Mouse (Mus musculus) hindbrain, embryonic 14.5 days (tissue): ENCODE data around the gene Lrrc7. TPM values are rescaled to one million over a fixed set of nuclear protein-coding genes. Genes with fewer than 3 reads are reported as not detected.

ENCODE experiments used
- ATAC-seq: fragments of 200-750 bp; cut with Nextera tagmentation; 2 replicates; pipeline ENCODE4 v1.8.0; 2017; ENCODE audit warnings: moderate number of reproducible peaks, mild to moderate bottlenecking, moderate TSS enrichment, moderate library complexity; ENCODE audit not compliant: low FRiP score
- DNase-seq: peaks from one replicate; pipeline ENCODE4 v3.0.0-alpha.2; 2015; ENCODE audit warnings: low spot score
- H3K27ac ChIP-seq: fragments of 300-500 bp; sonication (generic); 2 replicates; pipeline ENCODE4 v1.5.1; 2014; ENCODE audit warnings: mild to moderate bottlenecking, moderate library complexity
- H3K27me3 ChIP-seq: fragments of 300-500 bp; sonication (generic); 2 replicates; pipeline ENCODE4 v1.6.1; 2014; ENCODE audit warnings: mild to moderate bottlenecking, low read length, mixed read lengths; ENCODE audit not compliant: control insufficient read depth, insufficient read depth
- H3K36me3 ChIP-seq: fragments of 300-500 bp; sonication (generic); replicated peaks from 2 replicates; pipeline ENCODE4 v1.6.1; 2014; ENCODE audit not compliant: control insufficient read depth, insufficient read depth
- H3K4me1 ChIP-seq: fragments of 300-500 bp; sonication (generic); replicated peaks from 2 replicates; pipeline ENCODE4 v1.6.1; 2014; ENCODE audit warnings: antibody characterized with exemption, low read length, mixed read lengths; ENCODE audit not compliant: control insufficient read depth, insufficient read depth
- H3K4me2 ChIP-seq: fragments of 300-500 bp; sonication (generic); replicated peaks from 2 replicates; pipeline ENCODE4 v1.6.1; 2014; ENCODE audit warnings: mild to moderate bottlenecking, moderate library complexity
- H3K4me3 ChIP-seq: fragments of 300-500 bp; sonication (generic); replicated peaks from 2 replicates; pipeline ENCODE4 v1.5.1; 2014; ENCODE audit warnings: mild to moderate bottlenecking, low read length
- H3K9ac ChIP-seq: fragments of 300-500 bp; sonication (generic); 2 replicates; pipeline ENCODE4 v1.6.1; 2014
- H3K9me3 ChIP-seq: fragments of 300-500 bp; sonication (generic); 2 replicates; pipeline ENCODE4 v1.6.1; 2016; ENCODE audit warnings: low read length; ENCODE audit not compliant: control insufficient read depth
- WGBS: fragments of 180-500 bp; shearing (Covaris S2); extraction: QIAGEN DNeasy Blood & Tissue Kit; methylation state at CpG from one replicate; pipeline ENCODE4 v1.1.7; 2014; 5-methylcytosine and 5-hydroxymethylcytosine counted together
- polyA plus RNA-seq: library from polyadenylated mRNA; unstranded; fragments of >200 nt; fragmentation: Nextera tagmentation; extraction: Ambion mirVana; gene quantifications from 2 replicates; pipeline ENCODE4 v1.2.1, GENCODE M21; 2014

Gene Lrrc7
- polyA plus RNA-seq, 1 experiment from 2014 or later = 15.8 TPM

GRCm38 (mm10) chr3:158307415-158307814 lies 254.6 kb downstream of the Lrrc7 start:
- ATAC-seq (no peak), DNase-seq (no peak)
- no peaks in the 10 kb centered on the region for H3K4me1 ChIP-seq
- no peaks in the 10 kb centered on the region for H3K36me3 ChIP-seq
- no peak overlapping the region for H3K9ac ChIP-seq
- no peak overlapping the region for H3K4me2 ChIP-seq
- no peak overlapping the region for H3K27ac ChIP-seq
- no peak overlapping the region for H3K4me3 ChIP-seq
- no peaks in the 10 kb centered on the region for H3K27me3 ChIP-seq
- no peaks in the 10 kb centered on the region for H3K9me3 ChIP-seq

GRCm38 (mm10) chr3:158298732-158299131 lies 263.3 kb downstream of the Lrrc7 start:
- DNase-seq (no peak), ATAC-seq (no peak)
- Histone ChIP-seq H3K36me3 (no peaks in the 10 kb centered on the region), H3K9ac (no peak overlapping the region), H3K4me1 (no peaks in the 10 kb centered on the region), H3K9me3 (no peaks in the 10 kb centered on the region), H3K4me3 (no peak overlapping the region), H3K4me2 (no peak overlapping the region), H3K27ac (no peak overlapping the region), H3K27me3 (no peaks in the 10 kb centered on the region)
- 85% methylated on average over 3 of the region's 3 CpGs for WGBS

GRCm38 (mm10) chr3:158295041-158295440 lies 267.0 kb downstream of the Lrrc7 start:
- no peak for DNase-seq
- no peak for ATAC-seq
- 60% methylated on average over 5 of the region's 5 CpGs for WGBS

GRCm38 (mm10) chr3:158284431-158284830 lies 277.6 kb downstream of the Lrrc7 start:
- DNase-seq = no peak
- WGBS = 61% methylated on average over 1 of the region's 1 CpGs
- Histone ChIP-seq H3K27me3 (no peaks in the 10 kb centered on the region), H3K36me3 (no peaks in the 10 kb centered on the region), H3K4me3 (no peak overlapping the region), H3K9ac (no peak overlapping the region), H3K4me2 (no peak overlapping the region), H3K4me1 (0 out of 2 replicates have a peak, but pooled peaks cover 3% of the 10 kb centered on the region), H3K9me3 (no peaks in the 10 kb centered on the region), H3K27ac (no peak overlapping the region)
- ATAC-seq = no peak

More at GRCm38 (mm10) chr3:158295041-158295440, 267.0 kb downstream of the Lrrc7 start:
- Histone ChIP-seq H3K9ac (no peak overlapping the region), H3K36me3 (no peaks in the 10 kb centered on the region), H3K4me2 (no peak overlapping the region), H3K9me3 (no peaks in the 10 kb centered on the region), H3K4me3 (no peak overlapping the region), H3K4me1 (no peaks in the 10 kb centered on the region), H3K27ac (no peak overlapping the region), H3K27me3 (no peaks in the 10 kb centered on the region)

- Histone ChIP-seq H3K4me1 (no peaks in the 10 kb centered on the region), H3K27ac (no peak overlapping the region), H3K27me3 (no peaks in the 10 kb centered on the region), H3K36me3 (no peaks in the 10 kb centered on the region), H3K4me3 (no peak overlapping the region), H3K4me2 (no peak overlapping the region), H3K9ac (no peak overlapping the region), H3K9me3 (no peaks in the 10 kb centered on the region)
- 80% methylated on average over 2 of the region's 2 CpGs for WGBS
- no peak for ATAC-seq
- DNase-seq = no peak
Observed at GRCm38 (mm10) chr3:158278631-158279030, 283.4 kb downstream of the Lrrc7 start.

GRCm38 (mm10) chr3:158272700-158273099 lies 289.3 kb downstream of the Lrrc7 start:
- Histone ChIP-seq H3K4me3 (no peak overlapping the region), H3K4me2 (no peak overlapping the region), H3K27ac (no peak overlapping the region), H3K9ac (no peak overlapping the region), H3K36me3 (no peaks in the 10 kb centered on the region), H3K27me3 (no peaks in the 10 kb centered on the region), H3K4me1 (no peaks in the 10 kb centered on the region), H3K9me3 (no peaks in the 10 kb centered on the region)
- no peak for ATAC-seq
- no peak for DNase-seq
- WGBS = 95% methylated on average over 1 of the region's 1 CpGs

GRCm38 (mm10) chr3:158270887-158271286 lies 291.1 kb downstream of the Lrrc7 start:
- Histone ChIP-seq H3K4me2 (no peak overlapping the region), H3K9ac (no peak overlapping the region), H3K36me3 (no peaks in the 10 kb centered on the region), H3K27ac (no peak overlapping the region), H3K4me3 (no peak overlapping the region), H3K9me3 (no peaks in the 10 kb centered on the region), H3K27me3 (no peaks in the 10 kb centered on the region), H3K4me1 (no peaks in the 10 kb centered on the region)
- DNase-seq = no peak
- ATAC-seq = no peak
- WGBS = 79% methylated on average over 1 of the region's 1 CpGs

GRCm38 (mm10) chr3:158252576-158252975 lies 309.4 kb downstream of the Lrrc7 start:
- DNase-seq = no peak
- H3K4me3 ChIP-seq = no peak overlapping the region
- H3K4me1 ChIP-seq = no peaks in the 10 kb centered on the region
- ATAC-seq = no peak
- no peaks in the 10 kb centered on the region for H3K27me3 ChIP-seq
- H3K36me3 ChIP-seq = no peaks in the 10 kb centered on the region
- H3K9ac ChIP-seq = no peak overlapping the region
- H3K9me3 ChIP-seq = no peaks in the 10 kb centered on the region
- H3K4me2 ChIP-seq = no peak overlapping the region
- H3K27ac ChIP-seq = no peak overlapping the region

- Histone ChIP-seq H3K36me3 (no peaks in the 10 kb centered on the region), H3K27me3 (no peaks in the 10 kb centered on the region), H3K4me1 (no peaks in the 10 kb centered on the region), H3K4me3 (no peak overlapping the region), H3K9ac (no peak overlapping the region), H3K27ac (no peak overlapping the region), H3K4me2 (no peak overlapping the region), H3K9me3 (no peaks in the 10 kb centered on the region)
- no peak for ATAC-seq
- 86% methylated on average over 1 of the region's 1 CpGs for WGBS
- DNase-seq = no peak
Observed at GRCm38 (mm10) chr3:158247672-158248071, 314.3 kb downstream of the Lrrc7 start.

GRCm38 (mm10) chr3:158210657-158211056 lies 351.4 kb downstream of the Lrrc7 start:
- Histone ChIP-seq H3K9ac (no peak overlapping the region), H3K4me3 (no peak overlapping the region), H3K36me3 (no peaks in the 10 kb centered on the region), H3K27ac (no peak overlapping the region), H3K4me2 (no peak overlapping the region), H3K9me3 (no peaks in the 10 kb centered on the region), H3K27me3 (no peaks in the 10 kb centered on the region), H3K4me1 (no peaks in the 10 kb centered on the region)
- ATAC-seq (no peak), DNase-seq (no peak)
- 55% methylated on average over 2 of the region's 2 CpGs for WGBS
